Mouse (Mus musculus) liver, adult 2 months (tissue): ENCODE data around the gene Tigit. TPM values are rescaled to one million over a fixed set of nuclear protein-coding genes. Genes with fewer than 3 reads are reported as not detected.

Experiments used
- DNase-seq: peaks from one replicate; pipeline ENCODE4 v3.0.0-alpha.2; 2011; ENCODE audit warnings: low read depth, low spot score; ENCODE audit errors: extremely low read depth
- H3K27ac ChIP-seq: fragments of 200-500 bp; replicated peaks from 2 replicates; pipeline ENCODE4 v1.5.1; 2012; ENCODE audit warnings: low read depth, mild to moderate bottlenecking, control low read depth, inconsistent platforms, low read length; ENCODE audit not compliant: insufficient read depth
- H3K27me3 ChIP-seq: fragments of 200-500 bp; 2 replicates; pipeline ENCODE4 v1.6.1; 2012; ENCODE audit warnings: mild to moderate bottlenecking, moderate library complexity, low read length, inconsistent platforms; ENCODE audit not compliant: control insufficient read depth, insufficient read depth
- H3K36me3 ChIP-seq: fragments of 200-500 bp; 2 replicates; pipeline ENCODE4 v1.6.1; 2012; ENCODE audit warnings: low read length, inconsistent platforms; ENCODE audit not compliant: control insufficient read depth, insufficient read depth
- H3K4me1 ChIP-seq: fragments of 200-500 bp; 2 replicates; pipeline ENCODE4 v1.6.1; 2011; ENCODE audit warnings: low read length; ENCODE audit not compliant: control insufficient read depth, insufficient read depth
- H3K4me3 ChIP-seq: fragments of 200-500 bp; 2 replicates; pipeline ENCODE4 v1.5.1; 2011; ENCODE audit warnings: low read depth, mild to moderate bottlenecking, control low read depth, low read length, moderate library complexity; ENCODE audit not compliant: insufficient read depth
- H3K79me2 ChIP-seq: fragments of 200-500 bp; 2 replicates; pipeline ENCODE4 v1.6.1; 2012; ENCODE audit warnings: inconsistent platforms, mild to moderate bottlenecking, low read length, moderate library complexity; ENCODE audit not compliant: control insufficient read depth, insufficient read depth
- H3K9ac ChIP-seq: fragments of 200-500 bp; 2 replicates; pipeline ENCODE4 v1.6.1; 2012; ENCODE audit warnings: low read depth, mild to moderate bottlenecking, control low read depth, inconsistent platforms, low read length
- CTCF ChIP-seq: fragments of 200-500 bp; IDR thresholded peaks from 2 replicates; pipeline ENCODE4 v1.5.1; 2011; ENCODE audit warnings: low read depth, low read length, control low read depth
- POLR2A ChIP-seq: fragments of 200-500 bp; IDR thresholded peaks from 2 replicates; pipeline ENCODE4 v1.6.1; 2011; ENCODE audit warnings: low read length, control low read depth; ENCODE audit not compliant: insufficient read depth; ENCODE audit errors: extremely low read depth
- WGBS: fragments of 180-500 bp; shearing (Covaris S2); methylation state at CpG from one replicate; pipeline ENCODE4 v1.1.7; 2018; 5-methylcytosine and 5-hydroxymethylcytosine counted together
- polyA plus RNA-seq: library from polyadenylated mRNA; depleted of rRNA; stranded (reverse); fragments of >200 nt; gene quantifications from 2 replicates; pipeline ENCODE4 v1.2.3, GENCODE M21; 2012; rRNA removed
- total RNA-seq: library from RNA; depleted of rRNA; stranded (reverse); fragments of >200 nt; gene quantifications from 2 replicates; pipeline ENCODE4 v1.2.3, GENCODE M21; 2014; rRNA removed

The Tigit gene
- total RNA-seq (not detected in 2 replicates), polyA plus RNA-seq (0.16 and 0.22 TPM in 2 replicates)

DNA sequence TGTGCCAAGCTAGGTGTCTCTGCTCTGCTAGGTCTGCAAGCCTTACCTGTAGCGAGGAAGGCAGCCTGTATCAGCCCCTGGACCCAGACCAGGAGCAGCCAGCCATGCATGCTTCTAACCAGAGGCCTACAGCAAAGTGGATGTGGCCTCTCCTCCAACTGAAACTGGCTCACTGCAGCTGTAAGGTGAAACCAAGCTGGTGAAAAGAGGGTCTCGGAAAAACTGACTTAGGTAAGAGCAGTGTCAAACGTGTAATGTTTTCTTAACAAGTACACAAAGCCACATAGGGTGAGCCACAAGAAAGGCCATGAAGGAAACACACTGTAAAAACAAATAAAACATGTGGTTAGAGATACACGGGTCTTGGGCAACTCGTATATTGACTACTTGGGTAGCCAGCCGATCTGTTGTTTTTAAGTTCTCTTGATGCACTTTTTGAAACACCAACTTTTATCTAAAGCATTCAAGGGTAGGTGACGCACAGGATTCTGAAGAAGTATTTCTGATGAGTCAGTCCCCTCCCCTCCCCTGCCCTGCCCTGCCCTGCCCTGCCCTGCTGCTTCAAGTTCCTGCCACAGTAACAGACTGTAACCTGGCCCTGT lies at the start of gene Tigit:
Tigit (minus strand) TSS at position 169 of the 602 bp plus-strand sequence.
- H3K36me3 ChIP-seq, result no peaks in the 10 kb centered on the region
- H3K79me2 ChIP-seq, result no peaks in the 10 kb centered on the region
- no peak within 1 kb of the TSS for H3K4me3 ChIP-seq
- no peak within 1 kb of the TSS for H3K27ac ChIP-seq
- no peaks in the 10 kb centered on the region for H3K27me3 ChIP-seq
- no peak within 1 kb of the TSS for H3K9ac ChIP-seq
- no peak for DNase-seq
- no peaks in the 10 kb centered on the region for H3K4me1 ChIP-seq
- WGBS, result 66% methylated on average over 7 of the region's 7 CpGs
- TF ChIP-seq POLR2A (no peak), CTCF (no peak)

DNA sequence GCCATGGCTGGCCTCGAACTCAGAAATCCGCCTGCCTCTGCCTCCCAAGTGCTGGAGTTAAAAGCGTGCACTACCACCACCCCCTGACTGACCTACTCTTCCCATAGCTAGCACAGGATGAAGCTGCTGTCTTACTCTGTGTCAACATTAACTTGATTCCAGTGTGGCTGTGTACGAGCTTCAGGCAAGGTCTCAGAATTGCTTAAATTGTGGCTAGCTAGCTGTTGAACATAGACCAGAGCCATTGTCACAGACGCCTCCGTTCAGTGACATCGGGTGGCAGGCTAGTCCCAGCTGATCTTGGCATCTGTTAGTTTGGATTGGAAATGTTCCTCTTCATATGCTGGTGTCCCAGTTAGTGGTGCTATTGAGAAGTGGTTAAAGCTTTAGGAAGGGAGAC lies 47.4 kb upstream of the Tigit start:
- WGBS, result 87% methylated on average over 7 of the region's 7 CpGs
- Histone ChIP-seq H3K4me3 (no peak overlapping the region), H3K9ac (no peak overlapping the region), H3K27ac (no peak overlapping the region), H3K79me2 (no peaks in the 10 kb centered on the region), H3K27me3 (no peaks in the 10 kb centered on the region), H3K36me3 (no peaks in the 10 kb centered on the region), H3K4me1 (no peaks in the 10 kb centered on the region)
- no peak for DNase-seq
- no peak for TF ChIP-seq CTCF
- no peak for TF ChIP-seq POLR2A

- Histone ChIP-seq H3K27ac (no peak overlapping the region), H3K9ac (no peak overlapping the region), H3K36me3 (no peaks in the 10 kb centered on the region), H3K4me1 (no peaks in the 10 kb centered on the region), H3K27me3 (no peaks in the 10 kb centered on the region), H3K79me2 (no peaks in the 10 kb centered on the region), H3K4me3 (no peak overlapping the region)
- WGBS, result 77% methylated on average over 11 of the region's 11 CpGs
- TF ChIP-seq CTCF (no peak), POLR2A (no peak)
- DNase-seq, result no peak
These were observed 46.7 kb upstream of the Tigit start for GRCm38 (mm10) chr16:43710651-43711050.

DNA sequence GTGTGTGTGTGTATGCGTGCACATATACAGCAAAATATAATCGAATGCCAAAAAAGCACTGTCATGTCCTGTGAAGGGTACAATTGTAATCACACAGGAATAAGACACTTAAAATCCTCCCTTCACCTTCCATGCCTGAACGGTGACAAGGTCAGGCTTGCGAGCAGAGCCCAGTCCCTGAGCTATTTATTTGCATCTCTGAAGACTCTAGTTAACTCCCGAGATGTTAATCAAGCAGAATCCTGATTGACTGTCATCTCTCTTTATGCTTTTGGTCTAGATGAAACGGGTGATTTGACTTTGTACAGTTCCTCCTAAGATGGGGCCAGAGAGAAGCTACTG lies 46.2 kb upstream of the Tigit start:
- H3K36me3 ChIP-seq, result no peaks in the 10 kb centered on the region
- no peaks in the 10 kb centered on the region for H3K79me2 ChIP-seq
- DNase-seq, result no peak
- no peaks in the 10 kb centered on the region for H3K4me1 ChIP-seq
- no peak overlapping the region for H3K4me3 ChIP-seq
- WGBS, result 68% methylated on average over 6 of the region's 6 CpGs
- H3K27ac ChIP-seq, result no peak overlapping the region
- TF ChIP-seq CTCF, result no peak
- TF ChIP-seq POLR2A, result no peak
- H3K27me3 ChIP-seq, result no peaks in the 10 kb centered on the region
- no peak overlapping the region for H3K9ac ChIP-seq

- no peaks in the 10 kb centered on the region for H3K4me1 ChIP-seq
- H3K79me2 ChIP-seq, result no peaks in the 10 kb centered on the region
- no peaks in the 10 kb centered on the region for H3K27me3 ChIP-seq
- H3K9ac ChIP-seq, result no peak overlapping the region; the same call in 1 of the 2 replicates
- 57% methylated on average over 9 of the region's 9 CpGs for WGBS
- H3K27ac ChIP-seq, result no peak overlapping the region
- H3K36me3 ChIP-seq, result no peaks in the 10 kb centered on the region
- TF ChIP-seq CTCF (no peak), POLR2A (no peak)
- H3K4me3 ChIP-seq, result no peak overlapping the region
- DNase-seq, result no peak
These were observed 45.6 kb upstream of the Tigit start for GRCm38 (mm10) chr16:43709432-43710133.

DNA sequence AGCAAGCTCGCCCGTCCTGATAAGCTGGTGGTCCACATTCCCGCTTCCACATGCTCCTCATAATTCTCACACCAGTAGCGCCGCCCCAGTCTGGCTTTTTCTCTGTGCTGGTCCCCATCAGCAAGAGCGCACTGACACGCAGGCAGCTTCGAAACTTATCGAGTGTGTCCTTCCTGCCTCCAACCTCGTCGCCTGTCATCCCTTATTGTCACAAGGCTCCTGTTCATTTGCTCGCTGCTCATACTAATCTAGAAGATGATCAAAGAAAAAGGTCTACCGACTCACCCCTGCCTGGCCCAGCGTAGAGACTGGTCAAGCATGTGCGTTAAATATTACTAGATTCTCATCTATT lies 45.1 kb upstream of the Tigit start:
- 70% methylated on average over 15 of the region's 15 CpGs for WGBS
- H3K9ac ChIP-seq, result no peak overlapping the region
- H3K27me3 ChIP-seq, result no peaks in the 10 kb centered on the region
- no peak overlapping the region for H3K27ac ChIP-seq
- TF ChIP-seq POLR2A, result no peak
- TF ChIP-seq CTCF, result no peak
- H3K4me3 ChIP-seq, result no peak overlapping the region
- H3K4me1 ChIP-seq, result no peaks in the 10 kb centered on the region
- H3K79me2 ChIP-seq, result no peaks in the 10 kb centered on the region
- no peak for DNase-seq
- H3K36me3 ChIP-seq, result no peaks in the 10 kb centered on the region
